Mouse (Mus musculus): Measurements from ENCODE around the gene Kcnk1.

The Kcnk1 gene

DNA sequence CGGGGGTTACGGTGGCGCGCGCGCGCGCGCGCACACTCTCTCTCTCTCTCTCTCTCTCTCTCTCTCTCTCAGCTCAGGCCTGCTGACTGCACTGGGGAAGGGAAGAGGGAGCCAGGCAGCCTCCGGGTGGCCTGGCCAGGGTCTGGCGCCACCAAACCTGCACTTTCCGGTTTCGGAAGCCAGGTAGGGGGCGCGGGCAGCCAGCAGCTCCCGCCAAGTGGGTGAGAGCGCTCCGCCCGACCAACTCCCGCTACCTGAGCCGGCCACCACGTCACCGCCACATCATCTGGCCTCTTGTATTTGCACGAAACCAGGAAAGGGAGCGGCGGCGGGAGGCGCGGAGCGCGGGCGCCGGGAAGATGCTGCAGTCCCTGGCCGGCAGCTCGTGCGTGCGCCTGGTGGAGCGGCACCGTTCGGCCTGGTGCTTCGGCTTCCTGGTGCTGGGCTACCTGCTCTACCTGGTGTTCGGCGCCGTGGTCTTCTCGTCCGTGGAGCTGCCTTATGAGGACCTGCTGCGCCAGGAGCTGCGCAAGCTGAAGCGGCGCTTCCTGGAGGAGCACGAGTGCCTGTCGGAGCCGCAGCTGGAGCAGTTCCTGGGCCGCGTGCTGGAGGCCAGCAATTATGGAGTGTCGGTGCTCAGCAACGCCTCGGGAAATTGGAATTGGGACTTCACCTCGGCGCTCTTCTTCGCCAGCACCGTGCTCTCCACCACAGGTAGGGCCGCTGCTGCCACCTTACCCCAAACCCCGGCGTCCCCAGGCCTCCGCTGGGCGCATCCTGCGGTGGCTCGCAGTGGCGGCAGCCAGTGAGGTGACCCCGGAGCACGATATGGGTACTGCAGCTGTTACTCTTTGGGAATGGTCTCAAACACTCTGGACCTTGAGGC is at the start of gene Kcnk1:
Kcnk1 (plus strand) TSS at position 70 of the 886 bp plus-strand sequence.
- peak; percentile 63 for DNase-seq

DNA sequence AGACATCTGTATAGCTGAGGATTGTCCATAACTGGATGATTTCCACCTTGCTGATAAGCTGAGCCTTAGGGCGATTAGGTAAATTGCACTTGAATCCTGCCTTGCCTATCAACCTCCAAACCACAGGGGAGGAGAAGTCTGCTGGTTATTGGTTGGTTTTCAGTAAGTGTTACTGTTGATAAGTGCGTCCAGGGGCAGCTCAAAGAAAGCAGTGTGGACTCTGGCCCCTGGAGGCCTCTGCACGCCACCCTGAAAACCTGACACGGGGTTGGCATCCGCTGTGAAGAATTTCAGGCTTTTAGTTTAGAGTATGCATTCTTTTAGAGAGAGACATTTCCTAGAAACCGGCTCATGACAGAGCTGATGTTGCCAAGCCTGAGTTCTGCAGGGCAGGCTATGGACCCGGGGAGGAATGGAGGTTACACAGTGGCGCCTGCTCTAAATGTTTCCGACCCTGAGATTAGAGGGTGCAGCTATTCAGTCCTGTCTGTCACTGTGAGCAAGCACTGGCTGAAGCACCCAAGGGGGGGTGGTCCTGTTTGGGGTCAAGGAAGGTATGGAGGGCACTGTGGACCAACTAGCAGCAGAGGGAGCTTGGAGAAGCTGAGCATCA is 46.2 kb upstream of the Kcnk1 start:
- no peak for DNase-seq

DNA sequence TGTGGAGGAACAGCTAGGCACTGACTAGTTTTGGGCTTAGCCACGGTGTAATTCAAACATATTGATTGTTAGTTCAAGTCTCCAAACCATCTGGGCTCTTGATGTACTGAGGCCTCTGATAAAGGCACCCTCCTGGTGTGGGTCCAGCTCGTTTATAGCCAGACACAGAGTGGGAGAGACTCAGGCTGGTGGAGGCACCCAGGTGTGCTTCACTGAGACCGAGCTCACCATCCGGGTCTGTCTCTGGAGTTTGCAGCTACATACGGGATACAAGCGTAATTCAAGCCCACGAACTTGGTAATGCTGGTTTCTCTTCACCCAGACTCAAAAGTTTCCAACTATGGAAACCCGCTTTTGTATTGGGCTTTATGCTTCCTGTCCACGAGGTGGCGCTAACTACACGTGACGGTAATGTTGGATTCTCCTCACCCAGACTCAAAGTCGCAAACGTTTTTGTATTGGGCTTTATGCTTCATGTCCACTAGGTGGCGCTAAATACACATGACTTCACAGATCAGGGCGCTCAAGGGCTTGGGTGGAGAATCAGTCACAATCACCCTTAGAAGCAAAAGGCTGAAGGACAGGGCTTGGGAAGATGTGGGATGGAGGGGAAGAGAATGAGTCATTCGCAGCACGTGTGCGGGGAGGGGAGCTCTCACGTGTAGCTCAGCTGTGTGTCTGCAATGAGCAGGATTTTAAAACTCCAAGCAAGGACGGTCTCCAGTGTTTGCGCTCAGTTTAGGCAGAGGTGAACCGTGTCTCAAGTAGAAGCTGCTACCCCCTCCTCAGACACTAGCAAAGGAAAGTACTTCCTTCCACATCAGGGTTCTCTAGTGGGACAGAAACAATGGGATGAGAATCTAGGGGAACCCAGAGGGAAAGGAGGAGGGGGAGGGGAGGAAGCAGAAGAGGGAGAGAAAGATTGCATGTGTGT is 44.7 kb upstream of the Kcnk1 start:
- peak; percentile 85 for DNase-seq

DNA sequence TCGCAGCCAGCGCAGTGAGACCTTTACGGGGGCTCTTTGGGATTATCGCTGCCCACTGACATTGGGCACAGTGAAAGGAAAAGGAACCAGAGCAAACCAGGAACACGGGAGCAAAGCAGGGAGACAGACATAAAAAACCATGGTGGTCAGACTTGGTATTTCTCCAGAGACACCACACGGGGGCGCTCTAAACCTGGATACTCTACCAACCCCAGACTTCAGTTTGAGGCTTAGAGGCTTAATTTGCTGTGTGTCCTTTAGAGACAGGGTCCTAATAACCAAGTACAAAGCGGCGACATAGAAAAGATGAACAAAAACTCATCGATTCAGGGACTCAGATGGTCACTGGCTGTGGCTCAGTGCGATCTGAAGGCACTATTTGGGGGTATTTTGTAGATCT is 39.3 kb upstream of the Kcnk1 start:
- DNase-seq: peak; percentile 81

DNA sequence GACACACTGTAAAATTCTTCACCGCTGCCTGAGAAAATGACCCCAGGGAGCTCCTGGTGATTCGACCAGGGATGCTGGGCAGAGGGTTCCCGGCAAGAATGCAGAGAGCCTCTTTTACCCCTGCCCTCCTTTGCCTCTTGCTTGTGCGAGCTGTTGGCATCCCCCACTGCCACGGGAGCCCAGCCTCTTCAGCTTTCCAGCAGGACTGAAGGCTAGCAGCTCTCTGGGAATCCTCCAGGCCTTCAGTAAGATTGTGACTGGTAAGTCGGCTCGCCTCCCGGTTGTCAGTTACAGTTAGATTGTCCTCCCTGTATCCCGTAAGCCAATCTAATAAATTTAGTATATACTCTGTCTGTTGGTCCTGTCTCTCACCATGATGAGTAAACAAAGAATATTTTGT is 38.2 kb upstream of the Kcnk1 start:
- DNase-seq: no peak

DNA sequence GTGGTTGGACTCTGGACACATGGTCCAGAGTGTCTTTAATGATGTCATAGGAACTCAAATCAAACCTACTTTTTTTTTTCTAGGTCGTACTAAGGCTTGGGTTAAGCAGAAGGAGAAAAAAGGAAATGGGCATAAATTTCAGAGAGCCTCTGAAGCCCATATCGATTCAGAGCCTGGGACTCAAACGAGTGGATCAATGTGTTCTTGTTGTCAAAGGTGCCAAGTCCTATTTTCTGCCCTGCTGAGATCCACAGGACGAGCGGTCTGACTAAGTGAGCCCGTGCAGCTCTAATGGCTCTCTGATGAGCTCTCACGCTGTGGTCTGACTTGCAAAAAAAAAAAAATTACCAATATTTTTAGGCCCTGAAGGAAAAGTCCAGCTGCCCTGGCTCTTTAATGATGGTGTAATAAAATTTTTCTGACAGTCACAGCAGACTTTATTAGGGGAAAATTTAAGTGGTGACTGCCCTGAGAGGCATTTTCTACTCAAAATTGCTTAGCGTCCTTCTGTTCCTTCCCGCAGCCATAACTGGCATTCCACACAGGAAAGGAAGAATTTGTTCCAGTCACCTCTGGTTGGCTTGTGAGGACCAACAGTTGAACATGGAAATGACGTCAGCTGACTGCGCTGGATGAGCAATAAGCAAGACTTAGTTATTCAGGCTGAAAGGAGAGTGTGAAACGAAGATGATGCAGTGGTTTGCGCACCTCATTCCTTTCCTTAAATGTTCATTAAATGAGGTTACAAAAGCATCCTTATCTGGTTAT is 37.6 kb upstream of the Kcnk1 start:
- no peak for DNase-seq

DNA sequence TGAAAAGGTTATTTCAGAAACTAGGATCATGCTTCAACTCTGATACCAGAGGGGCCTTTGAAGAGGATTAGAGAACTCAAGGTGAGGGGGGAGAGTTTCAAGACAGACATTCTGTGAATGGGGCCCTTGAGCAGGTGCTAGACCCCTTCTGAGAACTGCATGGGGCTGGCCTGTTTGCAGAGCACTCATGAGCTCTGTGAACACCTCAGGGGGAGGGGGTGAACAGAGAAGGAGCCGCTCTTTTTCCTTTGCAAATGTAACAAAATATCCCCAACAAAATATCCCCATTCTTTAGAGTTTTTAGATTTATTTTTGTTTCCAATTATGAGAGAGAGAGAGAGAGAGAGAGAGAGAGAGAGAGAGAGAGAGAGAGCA is 37.0 kb upstream of the Kcnk1 start:
- no peak for DNase-seq

DNA sequence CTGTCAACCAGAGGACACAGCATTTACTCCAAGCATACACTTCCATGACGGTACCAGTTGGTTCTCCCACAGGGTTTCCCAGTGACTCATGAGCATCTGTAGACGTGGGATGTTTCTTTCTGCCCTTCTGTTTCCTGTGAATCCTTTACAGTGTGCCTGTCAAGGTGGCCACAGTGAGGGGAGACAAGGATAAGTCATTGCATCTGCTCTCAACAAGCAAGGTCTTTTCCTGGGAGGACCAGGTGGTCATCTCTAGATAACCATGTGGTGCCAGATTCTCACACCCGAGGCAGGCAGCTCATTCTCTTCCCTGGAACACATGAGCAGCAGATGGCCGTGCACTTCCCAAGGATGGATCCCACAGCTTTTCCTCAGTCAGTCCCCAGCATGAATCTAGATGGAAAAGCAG is 35.6 kb upstream of the Kcnk1 start:
- no peak for DNase-seq

DNA sequence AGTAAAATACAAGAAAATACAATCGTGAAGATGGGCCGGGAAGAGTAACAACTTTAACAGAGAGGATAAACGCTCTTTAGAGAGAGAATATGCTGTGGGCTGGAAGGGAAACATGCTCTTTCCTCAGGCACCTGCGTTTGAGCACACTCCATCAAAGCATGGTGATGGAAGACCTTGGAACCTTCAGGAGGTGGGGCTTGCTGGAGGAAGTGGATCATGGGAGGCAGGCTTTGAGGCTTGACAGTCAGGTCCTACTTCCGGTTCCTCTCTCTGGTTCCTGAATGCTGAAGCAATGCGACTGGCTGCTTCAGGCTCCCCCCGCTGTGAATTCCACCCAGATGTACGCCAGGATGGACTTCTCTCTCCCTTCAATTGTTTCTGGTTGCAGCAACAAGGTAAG is 34.9 kb upstream of the Kcnk1 start:
- DNase-seq: no peak

DNA sequence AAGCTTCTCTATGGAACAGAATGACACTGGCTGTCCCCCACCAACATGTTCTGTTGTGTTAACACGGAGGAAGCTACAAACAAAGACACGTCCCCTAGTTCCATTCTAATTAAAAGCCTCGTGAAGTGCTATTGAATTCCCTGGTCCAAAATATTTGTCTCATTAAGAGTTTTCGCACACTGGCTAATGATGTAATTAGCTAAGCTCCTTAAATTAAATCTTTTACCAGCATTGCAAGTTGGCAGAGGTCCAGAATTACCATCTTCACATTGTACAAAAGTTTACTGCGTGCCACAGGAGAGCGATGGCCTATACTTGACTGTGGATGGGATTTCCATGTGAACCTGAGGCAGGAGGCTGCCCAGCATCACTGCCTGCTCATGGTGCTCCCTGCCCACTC is 33.2 kb upstream of the Kcnk1 start:
- DNase-seq: no peak

DNA sequence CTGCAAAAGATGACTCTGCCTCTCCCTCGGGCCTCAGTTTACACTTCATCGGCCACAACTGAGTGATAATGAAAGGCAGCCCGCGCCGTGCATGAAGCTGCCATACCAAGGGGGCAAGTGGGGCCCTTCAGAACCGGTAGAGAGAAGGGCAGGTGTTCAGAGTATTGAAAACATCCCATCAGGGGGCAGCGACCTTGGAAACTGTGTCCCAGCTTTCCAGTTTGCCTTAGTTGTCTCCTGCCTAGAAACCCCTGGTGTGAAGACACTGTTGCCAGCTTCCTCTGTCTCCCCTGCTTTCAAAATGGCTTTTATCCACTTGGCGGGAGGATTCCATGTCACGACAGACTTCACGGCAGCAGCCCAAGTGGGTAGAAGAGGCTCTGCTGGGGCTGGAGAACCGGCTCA is 31.2 kb upstream of the Kcnk1 start:
- DNase-seq: no peak

DNA sequence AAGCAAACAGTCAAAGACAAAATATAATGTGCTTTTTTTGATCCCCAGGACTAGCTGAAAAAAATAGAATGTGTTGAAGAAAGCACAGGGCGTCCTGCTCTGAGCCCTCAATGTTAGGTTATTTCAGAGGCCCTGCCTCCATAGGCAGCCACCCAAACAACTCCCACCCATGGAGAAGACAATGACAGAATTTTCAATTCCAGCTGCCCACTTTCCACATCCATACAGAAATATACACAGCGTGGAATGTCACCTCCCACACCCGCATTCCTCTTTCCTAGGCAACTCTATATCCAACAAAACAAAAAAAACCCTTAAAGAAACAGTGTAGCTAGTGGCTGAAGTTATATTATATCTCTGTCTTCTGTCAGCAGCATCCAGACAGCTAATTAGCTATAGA is 23.6 kb upstream of the Kcnk1 start:
- DNase-seq: no peak

DNA sequence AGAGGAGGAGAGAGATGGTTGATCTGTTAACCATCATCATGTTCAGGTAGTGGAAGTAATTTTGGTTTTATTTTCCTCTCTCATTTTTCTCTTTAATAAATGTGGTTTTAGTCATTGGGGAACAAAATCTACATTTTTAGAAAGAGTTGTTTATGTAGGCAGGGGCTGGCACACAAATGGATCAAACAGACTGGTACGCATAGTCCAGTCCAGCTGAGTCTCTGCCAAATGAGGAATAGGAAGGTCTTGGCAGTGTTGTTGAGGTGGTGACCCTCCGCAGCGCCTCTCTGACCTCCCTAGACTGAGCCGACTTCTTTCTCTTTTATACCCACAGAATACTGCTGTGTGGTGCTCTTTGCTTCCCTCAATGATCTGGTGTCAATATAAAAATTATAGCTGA is 19.0 kb upstream of the Kcnk1 start:
- DNase-seq: no peak

DNA sequence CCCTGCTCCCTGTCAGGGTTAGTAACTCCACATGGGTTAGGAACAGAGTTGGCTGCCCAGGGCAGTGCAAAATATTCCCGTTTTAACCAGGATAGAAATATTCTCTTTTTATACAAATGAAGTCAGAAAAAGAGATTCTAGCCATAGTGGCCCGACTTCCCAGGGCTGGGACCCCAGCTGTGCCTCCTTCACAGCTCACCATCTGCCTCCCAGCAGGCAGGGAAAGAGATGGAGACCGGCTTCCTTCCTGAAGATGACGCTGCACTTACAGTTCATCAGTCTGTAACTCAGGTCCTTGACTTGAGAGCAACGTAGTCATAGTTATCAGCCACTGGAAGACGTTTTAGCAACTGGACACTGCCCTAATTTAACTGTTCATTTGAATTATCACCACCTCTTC is 14.1 kb upstream of the Kcnk1 start:
- no peak for DNase-seq

DNA sequence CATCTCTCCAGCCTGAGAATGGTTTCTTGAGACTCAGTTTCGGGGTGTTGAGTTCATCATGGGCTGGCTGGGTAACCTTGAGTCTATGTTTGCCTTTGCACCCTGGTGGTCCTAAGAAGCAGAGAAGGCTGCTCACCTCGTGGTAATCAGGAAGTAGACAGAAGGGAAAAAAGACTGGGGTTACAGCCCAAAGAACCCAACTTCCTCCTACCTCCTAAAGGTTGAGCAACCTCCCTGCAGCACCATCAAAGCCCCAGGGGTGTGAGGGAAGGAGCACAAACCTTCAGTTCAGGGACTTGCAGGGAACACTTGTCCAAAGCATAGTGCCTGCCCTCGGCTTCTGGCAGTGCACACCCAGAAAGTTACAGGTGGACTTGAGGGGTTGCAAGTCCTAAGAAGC is 11.5 kb upstream of the Kcnk1 start:
- DNase-seq: no peak

DNA sequence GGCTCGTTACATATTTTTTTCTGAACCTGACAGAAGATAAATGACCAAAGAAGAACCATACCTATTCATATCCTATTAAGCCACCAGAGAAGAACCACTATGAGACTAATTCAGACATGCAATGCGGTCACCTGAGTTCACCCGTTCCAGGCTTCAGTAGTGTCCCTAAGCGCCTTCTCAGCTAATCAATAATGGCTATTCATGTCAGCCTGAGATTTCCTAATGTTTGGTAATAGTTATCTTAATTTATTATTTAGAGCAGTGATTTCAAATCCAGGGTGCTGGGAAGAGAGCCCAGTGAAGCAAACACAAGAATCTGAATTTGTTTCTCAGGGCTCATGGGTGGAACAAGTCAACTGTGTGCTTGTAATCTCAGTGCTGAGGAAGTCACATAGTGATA is 10.8 kb upstream of the Kcnk1 start:
- DNase-seq: no peak

DNA sequence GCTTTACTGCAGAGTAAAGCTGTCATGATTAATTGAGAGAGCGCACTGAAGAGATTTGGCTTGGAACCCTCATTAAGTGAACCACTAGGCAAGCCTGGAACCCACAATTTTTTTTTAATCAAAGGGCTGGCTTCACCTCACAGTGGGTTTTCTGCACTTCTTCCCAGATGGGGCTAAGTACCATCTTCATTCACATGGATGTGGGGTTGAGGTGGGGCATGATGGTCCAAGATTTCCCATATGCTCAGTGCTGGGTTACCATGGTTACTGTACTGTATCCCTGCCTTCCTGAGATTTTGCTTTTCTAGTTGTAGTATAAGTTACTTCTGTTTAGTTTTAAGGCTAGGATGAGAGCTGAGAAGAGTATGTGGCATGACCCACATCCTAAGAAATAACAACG is 9.6 kb upstream of the Kcnk1 start:
- no peak for DNase-seq

DNA sequence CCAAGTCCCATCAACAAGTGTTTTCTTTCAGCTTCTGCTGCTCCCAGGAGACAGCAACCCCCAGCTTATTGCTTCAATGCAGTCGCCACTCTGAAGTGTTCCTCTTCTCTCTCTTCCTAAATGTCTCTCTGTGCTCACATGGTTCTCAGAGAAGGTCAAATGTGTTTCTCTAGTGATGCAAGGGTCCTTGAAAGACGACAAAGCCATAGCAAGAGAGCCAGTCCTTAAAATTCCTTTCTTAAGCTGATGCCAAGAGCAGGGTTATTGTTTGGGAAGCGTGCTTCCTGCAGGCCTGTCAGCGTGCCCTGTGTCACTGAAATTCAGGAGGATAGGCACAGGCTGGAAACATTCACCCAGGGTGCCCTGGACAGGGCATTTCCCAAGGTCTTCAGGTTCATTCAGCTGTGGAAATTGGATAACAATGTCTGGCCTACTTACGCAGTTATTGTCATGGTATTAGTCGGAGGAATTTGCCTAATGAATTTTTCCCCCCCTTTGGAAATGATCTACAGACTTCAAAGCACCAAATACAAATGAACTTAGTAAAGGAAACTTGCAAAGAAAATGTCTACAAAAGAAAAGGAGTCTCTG is 7.9 kb upstream of the Kcnk1 start:
- no peak for DNase-seq

DNA sequence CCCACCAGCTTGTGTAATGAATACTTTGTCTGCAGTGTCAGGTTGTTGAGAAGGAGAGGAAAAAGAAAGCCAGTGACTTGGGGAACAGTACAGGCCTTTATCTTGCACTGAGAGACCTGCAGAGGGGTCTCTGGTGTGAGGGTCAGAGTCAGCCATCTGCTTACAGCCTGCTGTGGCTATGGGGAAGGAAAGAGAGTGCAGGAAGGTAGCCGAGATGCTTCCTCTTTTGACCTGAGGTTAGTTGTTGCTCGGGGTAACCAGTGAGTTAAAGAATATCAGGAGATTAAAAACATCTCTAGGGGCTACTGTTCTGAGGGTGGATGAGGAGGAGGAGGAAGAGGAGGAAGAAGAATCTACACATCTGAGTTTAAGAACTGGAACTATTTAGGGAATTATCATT is 7.0 kb upstream of the Kcnk1 start:
- DNase-seq: no peak

DNA sequence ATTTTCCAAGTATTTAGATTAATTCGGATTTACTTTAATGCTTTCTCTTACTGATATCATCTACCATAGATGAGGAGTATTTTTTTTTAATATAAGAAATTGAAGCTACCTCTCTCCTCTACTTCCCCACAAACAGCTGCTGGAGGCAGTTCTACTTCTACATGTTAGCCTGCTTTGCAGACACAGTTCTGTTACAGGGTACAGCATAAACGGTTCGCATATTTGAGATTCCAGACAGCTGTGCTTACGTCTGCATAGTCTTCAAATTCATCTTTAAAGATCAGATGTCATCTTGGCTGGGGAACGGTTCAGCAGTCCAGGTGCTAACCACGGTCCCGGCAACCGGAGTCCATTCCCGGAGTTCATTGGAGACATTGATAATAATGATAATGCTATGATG is 1.3 kb upstream of the Kcnk1 start:
- DNase-seq: no peak

DNA sequence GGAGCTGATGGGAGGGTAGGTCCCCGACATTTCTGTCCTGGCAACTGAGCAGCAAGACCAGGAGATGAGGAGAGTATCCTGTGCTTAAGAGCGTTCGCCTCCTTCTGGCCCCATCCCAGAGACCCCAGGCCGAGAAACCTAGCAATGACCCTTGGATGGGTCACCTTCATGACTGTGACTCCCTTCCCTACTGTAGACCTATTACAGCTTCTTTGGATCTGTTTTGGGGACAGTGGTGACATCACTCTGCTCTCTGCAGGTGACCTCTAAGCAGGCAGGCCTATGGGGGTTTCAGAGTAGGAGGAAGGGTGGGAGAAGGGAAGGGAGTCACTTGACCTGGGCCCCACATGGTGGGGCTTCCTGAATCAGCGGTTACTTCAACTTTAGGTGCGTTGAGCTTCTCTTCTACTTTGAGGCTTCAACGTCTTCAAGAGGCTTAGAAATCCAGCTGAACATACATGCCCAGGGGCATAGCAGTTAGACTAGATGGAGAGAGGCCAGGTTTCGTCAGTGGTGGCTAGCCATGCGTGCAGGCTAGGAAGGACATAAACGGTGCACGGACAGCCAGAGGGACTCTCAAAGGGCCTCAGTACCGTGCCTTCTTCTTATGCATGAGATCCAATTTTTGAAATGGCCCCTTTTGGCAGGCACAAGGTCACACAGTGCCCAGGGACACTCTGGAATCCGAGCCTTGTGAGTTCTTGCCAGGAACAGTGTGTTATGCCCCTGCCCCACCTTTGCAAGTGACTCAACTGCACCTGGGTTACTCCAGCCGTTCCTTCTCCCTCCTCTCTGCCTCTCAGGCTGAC is 1.3 kb downstream of the Kcnk1 start:
- DNase-seq: no peak

DNA sequence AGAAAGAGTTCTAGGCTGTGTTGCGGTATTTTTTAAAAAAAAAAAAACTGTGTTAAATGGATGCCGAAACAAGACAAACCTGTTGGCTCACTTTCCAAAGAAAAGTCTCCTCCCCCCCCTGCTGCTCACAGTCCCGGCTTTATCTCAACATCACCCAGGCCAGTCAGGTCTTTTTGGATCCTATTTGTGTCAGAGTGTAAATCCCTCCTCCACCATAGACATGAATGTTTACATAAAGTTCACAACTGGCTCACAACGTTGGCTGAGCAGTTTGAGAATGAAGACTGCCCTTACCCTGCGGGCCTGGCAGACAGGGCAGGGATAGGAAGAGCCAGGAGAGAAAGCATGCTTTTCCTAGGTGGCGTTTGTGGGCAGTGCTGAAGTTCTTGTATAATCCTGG is 2.0 kb downstream of the Kcnk1 start:
- no peak for DNase-seq

Data from right cerebral cortex, postnatal 4 days (tissue).